Mouse (Mus musculus) stomach, embryonic 14.5 days (tissue): Measurements from ENCODE around the gene Etv6. TPM values are rescaled to one million over a fixed set of nuclear protein-coding genes. Genes with fewer than 3 reads are reported as not detected.

Experiments used
- ATAC-seq: fragments of 200-750 bp; cut with Nextera tagmentation; 2 replicates; pipeline ENCODE4 v1.8.0; 2017; ENCODE audit warnings: low read depth, moderate TSS enrichment; ENCODE audit not compliant: insufficient number of reproducible peaks, insufficient read depth, low FRiP score
- H3K27ac ChIP-seq: fragments of 300-500 bp; sonication (generic); 2 replicates; pipeline ENCODE4 v1.5.1; 2014; ENCODE audit warnings: mild to moderate bottlenecking, low read length, moderate library complexity, mixed read lengths
- H3K27me3 ChIP-seq: fragments of 300-500 bp; sonication (generic); 2 replicates; pipeline ENCODE4 v1.6.1; 2014; ENCODE audit warnings: low read length, control low read depth, mixed read lengths; ENCODE audit not compliant: control insufficient read depth, insufficient read depth
- H3K36me3 ChIP-seq: fragments of 300-500 bp; sonication (generic); 2 replicates; pipeline ENCODE4 v1.6.1; 2014; ENCODE audit warnings: mild to moderate bottlenecking, control low read depth, low read length, moderate library complexity, mixed read lengths; ENCODE audit not compliant: control insufficient read depth, insufficient read depth
- H3K4me1 ChIP-seq: fragments of 300-500 bp; sonication (generic); 2 replicates; pipeline ENCODE4 v1.6.1; 2014; ENCODE audit warnings: low read length, control low read depth, mixed read lengths; ENCODE audit not compliant: control insufficient read depth, insufficient read depth
- H3K4me2 ChIP-seq: fragments of 300-500 bp; sonication (generic); replicated peaks from 2 replicates; pipeline ENCODE4 v1.6.1; 2014; ENCODE audit warnings: low read depth, low read length, control low read depth
- H3K4me3 ChIP-seq: fragments of 300-500 bp; sonication (generic); 2 replicates; pipeline ENCODE4 v1.5.1; 2014; ENCODE audit warnings: low read depth, low read length, control low read depth
- H3K9ac ChIP-seq: fragments of 300-500 bp; sonication (generic); replicated peaks from 2 replicates; pipeline ENCODE4 v1.6.1; 2014; ENCODE audit warnings: low read depth, mild to moderate bottlenecking, control low read depth, low read length, moderate library complexity, mixed read lengths
- H3K9me3 ChIP-seq: fragments of 300-500 bp; sonication (generic); 2 replicates; pipeline ENCODE4 v1.6.1; 2016; ENCODE audit warnings: low read depth, low read length, control low read depth; ENCODE audit not compliant: control insufficient read depth
- WGBS: fragments of 180-500 bp; shearing (Covaris S2); extraction: QIAGEN DNeasy Blood & Tissue Kit; methylation state at CpG from one replicate; pipeline ENCODE4 v1.1.7; 2014; 5-methylcytosine and 5-hydroxymethylcytosine counted together
- polyA plus RNA-seq: library from polyadenylated mRNA; unstranded; fragments of >200 nt; fragmentation: Nextera tagmentation; extraction: Ambion mirVana; gene quantifications from 2 replicates; pipeline ENCODE4 v1.2.1, GENCODE M21; 2014

The Etv6 gene
- polyA plus RNA-seq, 1 experiment from 2014 or later: 16.0 TPM

DNA sequence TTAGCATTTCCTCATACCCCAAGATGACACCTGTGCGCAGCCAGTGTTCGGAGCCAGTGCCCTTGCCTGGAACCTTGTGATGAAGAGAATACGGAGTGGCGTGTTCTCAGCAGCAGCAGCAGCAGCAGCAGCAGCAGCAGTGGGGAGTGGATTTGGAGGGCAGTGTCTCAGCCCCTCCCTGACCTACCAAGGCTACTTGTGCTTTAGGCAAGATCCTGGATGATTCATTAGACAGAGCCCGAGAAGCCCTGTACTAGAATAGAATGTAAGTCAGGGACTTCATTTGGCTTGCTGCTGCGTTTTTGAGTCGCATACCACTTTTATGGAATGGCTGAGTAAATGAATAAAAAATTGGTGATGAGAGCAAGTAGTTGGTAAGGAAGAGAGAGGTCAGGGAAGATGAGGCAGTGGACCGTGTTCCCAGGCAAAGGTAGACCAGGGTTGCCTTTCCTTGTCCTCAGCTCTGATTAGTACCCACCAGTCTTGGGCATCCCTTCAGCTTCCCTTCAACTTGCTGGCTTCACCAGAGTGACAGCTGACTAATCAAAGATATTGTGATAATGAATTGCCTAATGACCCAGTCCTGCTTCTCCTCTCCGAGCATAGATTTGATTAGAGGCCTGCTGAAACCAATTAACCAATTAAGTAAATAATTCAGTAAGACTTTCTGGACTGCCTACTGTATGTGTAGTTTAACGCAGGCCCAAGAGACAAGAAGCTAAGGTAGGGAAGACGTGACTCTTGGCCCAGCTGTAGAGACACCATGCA lies 64.7 kb downstream of the Etv6 start:
- WGBS: 89% methylated on average over 11 of the region's 11 CpGs
- H3K4me3 ChIP-seq: no peak overlapping the region
- no peak overlapping the region for H3K27ac ChIP-seq
- no peak overlapping the region for H3K4me2 ChIP-seq
- no peak overlapping the region for H3K9ac ChIP-seq
- H3K4me1 ChIP-seq: no peaks in the 10 kb centered on the region
- no peaks in the 10 kb centered on the region for H3K27me3 ChIP-seq
- no peaks in the 10 kb centered on the region for H3K9me3 ChIP-seq
- H3K36me3 ChIP-seq: no peaks in the 10 kb centered on the region
- ATAC-seq: no peak

DNA sequence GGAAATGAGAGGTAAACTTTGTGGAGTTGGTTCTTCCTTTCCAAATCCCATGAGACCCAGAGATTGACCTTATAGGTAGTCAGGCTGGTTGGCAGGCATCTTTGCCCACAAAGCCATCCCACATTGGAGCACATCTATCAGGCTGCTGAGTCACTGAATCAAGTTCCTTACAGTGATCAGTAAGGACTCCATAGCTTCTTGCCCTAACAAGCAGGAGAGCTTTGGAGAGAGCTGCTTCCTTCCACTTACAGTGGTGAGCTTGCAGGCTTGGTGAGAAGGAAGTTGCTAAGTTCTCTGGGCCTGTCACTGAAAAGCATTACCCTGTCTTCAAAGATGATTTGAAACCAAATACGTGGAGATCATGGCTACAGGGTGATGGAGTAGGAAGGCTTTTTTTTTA lies 66.9 kb downstream of the Etv6 start:
- Histone ChIP-seq H3K4me2 (no peak overlapping the region), H3K4me3 (no peak overlapping the region), H3K27me3 (no peaks in the 10 kb centered on the region), H3K4me1 (peaks cover 8% of the 10 kb centered on the region), H3K27ac (no peak overlapping the region), H3K9me3 (no peaks in the 10 kb centered on the region), H3K36me3 (no peaks in the 10 kb centered on the region), H3K9ac (no peak overlapping the region)
- ATAC-seq: no peak
- 92% methylated on average over 1 of the region's 1 CpGs for WGBS

DNA sequence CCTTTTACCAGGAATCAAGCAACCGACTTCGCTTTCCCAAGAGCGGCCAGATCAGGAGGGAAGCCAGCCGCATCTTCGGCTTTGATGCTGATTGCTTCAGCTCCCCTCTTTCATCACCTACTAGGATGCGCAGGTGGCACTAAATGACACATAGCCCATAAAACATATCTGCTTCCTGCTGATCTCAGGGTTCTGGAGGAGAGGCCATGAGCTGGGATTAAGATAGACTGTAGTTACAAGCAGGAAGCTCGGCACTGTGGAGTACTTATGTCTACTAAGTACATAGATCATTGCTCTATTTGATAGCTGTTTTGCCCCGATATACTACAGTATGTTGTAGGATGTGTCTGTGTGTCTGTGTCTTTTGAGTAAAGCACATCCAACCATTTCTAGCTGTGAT lies 68.0 kb downstream of the Etv6 start:
- no peak overlapping the region for H3K27ac ChIP-seq
- ATAC-seq: no peak
- no peaks in the 10 kb centered on the region for H3K36me3 ChIP-seq
- H3K4me2 ChIP-seq: no peak overlapping the region
- no peaks in the 10 kb centered on the region for H3K9me3 ChIP-seq
- H3K4me1 ChIP-seq: peaks cover 8% of the 10 kb centered on the region
- no peaks in the 10 kb centered on the region for H3K27me3 ChIP-seq
- H3K4me3 ChIP-seq: no peak overlapping the region
- H3K9ac ChIP-seq: no peak overlapping the region
- WGBS: 89% methylated on average over 8 of the region's 8 CpGs

DNA sequence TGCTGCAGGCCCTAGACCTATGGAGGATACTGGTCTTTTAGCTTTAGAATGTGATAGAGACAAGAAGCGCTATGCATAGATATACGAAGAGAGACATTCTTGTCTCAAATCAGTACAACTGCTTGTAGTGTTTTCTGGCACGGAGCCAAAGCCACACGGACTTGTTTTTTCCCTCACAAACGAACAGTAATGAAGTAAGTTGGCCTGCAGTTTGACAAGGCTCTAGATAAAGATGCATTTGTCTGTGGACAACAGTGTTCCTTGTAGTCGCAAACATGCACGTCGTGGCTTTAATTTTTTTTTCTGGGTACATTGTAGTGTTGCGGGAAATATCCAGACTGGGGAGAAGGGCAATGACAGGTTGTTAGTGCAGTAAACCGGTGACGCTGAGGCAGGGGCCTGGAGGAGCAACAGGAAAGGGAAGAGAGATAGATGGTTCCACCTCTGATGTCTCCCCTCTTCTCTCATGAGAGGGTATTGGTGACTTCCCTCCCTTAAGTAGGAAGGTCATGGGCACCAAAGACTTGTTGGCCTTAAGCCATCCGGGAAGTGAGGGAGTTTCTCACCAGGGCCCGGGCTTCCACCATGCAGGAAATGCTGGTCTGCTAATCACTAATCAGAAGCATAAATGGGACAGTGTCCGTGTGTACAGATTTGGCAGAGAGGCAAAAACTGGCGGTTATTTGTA lies 70.2 kb downstream of the Etv6 start:
- Histone ChIP-seq H3K36me3 (no peaks in the 10 kb centered on the region), H3K9me3 (no peaks in the 10 kb centered on the region), H3K4me1 (peaks cover 8% of the 10 kb centered on the region), H3K4me2 (no peak overlapping the region), H3K9ac (no peak overlapping the region), H3K27ac (no peak overlapping the region), H3K4me3 (no peak overlapping the region), H3K27me3 (no peaks in the 10 kb centered on the region)
- ATAC-seq: no peak
- WGBS: 52% methylated on average over 15 of the region's 15 CpGs

DNA sequence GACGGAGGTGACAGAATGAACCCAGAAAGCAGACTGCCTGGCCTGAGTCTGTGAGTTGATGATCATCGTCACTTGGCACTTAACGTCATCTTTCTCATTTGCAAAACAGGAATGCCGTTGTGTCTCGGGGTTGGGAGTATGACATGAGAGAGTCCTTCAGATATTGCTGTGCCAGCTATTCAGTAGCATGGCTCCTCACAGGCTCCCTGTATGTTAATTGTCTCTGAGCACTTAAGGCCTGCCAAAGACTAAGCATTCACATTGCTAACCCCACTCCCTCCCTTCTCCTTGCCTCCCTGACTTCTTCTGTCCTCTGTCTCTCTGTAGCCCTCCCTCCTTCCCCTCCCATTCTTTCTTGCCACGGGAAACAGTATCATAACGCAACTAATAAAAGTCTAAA lies 72.2 kb downstream of the Etv6 start:
- H3K4me1 ChIP-seq: peaks cover 8% of the 10 kb centered on the region
- H3K4me2 ChIP-seq: no peak overlapping the region
- no peak overlapping the region for H3K9ac ChIP-seq
- no peak overlapping the region for H3K4me3 ChIP-seq
- no peak for ATAC-seq
- no peaks in the 10 kb centered on the region for H3K36me3 ChIP-seq
- no peaks in the 10 kb centered on the region for H3K9me3 ChIP-seq
- 87% methylated on average over 7 of the region's 7 CpGs for WGBS
- no peak overlapping the region for H3K27ac ChIP-seq
- no peaks in the 10 kb centered on the region for H3K27me3 ChIP-seq

DNA sequence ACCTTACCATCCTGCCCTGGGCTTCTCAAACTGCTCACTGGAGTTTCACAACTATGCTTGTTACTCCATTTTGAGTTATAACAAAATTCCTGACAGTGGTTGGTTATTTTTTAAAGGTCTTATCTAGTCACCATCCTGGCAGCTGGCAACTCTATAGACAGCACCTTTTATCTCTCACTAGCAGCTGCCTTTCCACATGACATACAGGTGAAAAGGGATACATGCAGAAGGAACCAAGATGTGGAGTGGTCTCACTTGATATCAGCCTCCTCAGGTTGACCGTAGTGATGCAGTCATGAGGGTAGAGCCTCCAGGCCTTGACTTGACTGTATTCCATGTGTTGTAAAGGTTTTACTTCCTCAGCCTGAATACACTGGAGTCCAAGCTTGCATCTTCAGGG lies 74.2 kb downstream of the Etv6 start:
- no peak overlapping the region for H3K27ac ChIP-seq
- H3K4me2 ChIP-seq: no peak overlapping the region

DNA sequence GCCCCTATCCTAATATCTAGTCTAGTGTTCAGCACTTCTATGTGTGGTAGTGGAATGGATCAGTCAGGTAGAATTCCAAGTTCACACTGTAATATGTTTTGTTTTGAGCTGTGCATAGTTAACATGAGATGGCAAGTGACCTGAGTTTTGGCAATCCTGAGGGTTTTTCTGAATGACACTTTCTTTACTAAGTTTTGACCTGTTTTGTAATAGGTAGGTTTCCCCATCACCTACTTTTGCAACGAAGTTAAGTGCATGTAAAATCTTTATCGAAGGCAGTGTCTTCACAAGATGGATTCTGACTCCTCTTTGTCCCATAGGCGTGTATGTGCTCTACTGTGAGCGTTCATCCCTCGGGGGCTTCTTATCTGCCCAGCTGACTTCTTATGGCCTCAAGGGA lies 74.7 kb downstream of the Etv6 start:
- H3K4me3 ChIP-seq: no peak overlapping the region
- no peaks in the 10 kb centered on the region; the same call in 1 of the 2 replicates for H3K36me3 ChIP-seq
- H3K27ac ChIP-seq: no peak overlapping the region
- ATAC-seq: no peak
- no peak overlapping the region for H3K4me2 ChIP-seq
- WGBS: over 99% methylated on average over 5 of the region's 5 CpGs
- H3K27me3 ChIP-seq: no peaks in the 10 kb centered on the region
- peaks cover 10% of the 10 kb centered on the region for H3K4me1 ChIP-seq
- H3K9me3 ChIP-seq: no peaks in the 10 kb centered on the region
- no peak overlapping the region for H3K9ac ChIP-seq

More for the DNA sequence above, 74.2 kb downstream of the Etv6 start:
- H3K9ac ChIP-seq: no peak overlapping the region
- 96% methylated on average over 1 of the region's 1 CpGs for WGBS
- H3K9me3 ChIP-seq: no peaks in the 10 kb centered on the region
- H3K36me3 ChIP-seq: no peaks in the 10 kb centered on the region
- H3K4me1 ChIP-seq: peaks cover 10% of the 10 kb centered on the region
- no peak for ATAC-seq
- H3K4me3 ChIP-seq: no peak overlapping the region
- no peaks in the 10 kb centered on the region for H3K27me3 ChIP-seq

DNA sequence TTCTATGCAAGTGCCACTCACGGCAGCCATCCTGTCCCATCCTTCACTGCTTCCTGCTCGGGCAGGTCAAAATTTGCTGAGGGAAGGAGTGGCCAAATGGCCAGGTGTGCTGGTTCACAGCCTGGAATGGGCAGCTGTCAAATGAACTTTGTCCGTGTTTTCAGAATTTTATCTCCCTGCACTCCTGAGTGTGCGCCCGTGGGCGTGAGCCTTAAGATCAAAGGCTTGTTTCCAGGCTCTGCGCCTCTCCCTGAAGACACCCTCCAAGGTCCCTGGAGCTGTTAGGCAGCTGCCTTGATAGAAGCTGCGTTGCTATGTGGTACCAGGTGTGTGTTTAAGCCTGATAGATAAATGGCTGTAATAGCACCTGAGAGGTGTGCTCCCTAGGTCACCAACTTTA lies 76.1 kb downstream of the Etv6 start:
- no peak overlapping the region for H3K27ac ChIP-seq
- 56% methylated on average over 8 of the region's 8 CpGs for WGBS
- ATAC-seq: peak; percentile 56; the same call in 1 of the 2 replicates

More for the DNA sequence above, 76.1 kb downstream of the Etv6 start:
- no peaks in the 10 kb centered on the region for H3K27me3 ChIP-seq
- H3K9me3 ChIP-seq: no peaks in the 10 kb centered on the region
- H3K4me3 ChIP-seq: no peak overlapping the region
- H3K4me1 ChIP-seq: 0 out of 2 replicates have a peak, but pooled peaks cover 2% of the 10 kb centered on the region
- H3K36me3 ChIP-seq: no peaks in the 10 kb centered on the region; the same call in 1 of the 2 replicates
- no peak overlapping the region for H3K9ac ChIP-seq
- no peak overlapping the region for H3K4me2 ChIP-seq
